Mouse (Mus musculus) limb, embryonic 13.5 days (tissue): ENCODE measurements around the gene Arhgap24. TPM values are rescaled to one million over a fixed set of nuclear protein-coding genes. Genes with fewer than 3 reads are reported as not detected.
A peak's percentile ranks its signal among the peaks of the same experiment; 100 is the strongest.

Experiments
- ATAC-seq: fragments of 200-750 bp; cut with Nextera tagmentation; 2 replicates; pipeline ENCODE4 v1.8.0; 2017; ENCODE audit warnings: low read depth, moderate number of reproducible peaks, moderate TSS enrichment; ENCODE audit not compliant: low FRiP score
- H3K27ac ChIP-seq: fragments of 300-500 bp; sonication (generic); 2 replicates; pipeline ENCODE4 v1.5.1; 2015; ENCODE audit warnings: inconsistent platforms, mild to moderate bottlenecking, moderate library complexity
- H3K27me3 ChIP-seq: fragments of 300-500 bp; sonication (generic); 2 replicates; pipeline ENCODE4 v1.6.1; 2015; ENCODE audit warnings: mild to moderate bottlenecking, inconsistent platforms
- H3K36me3 ChIP-seq: fragments of 300-500 bp; sonication (generic); 2 replicates; pipeline ENCODE4 v1.6.1; 2015; ENCODE audit warnings: inconsistent platforms, mild to moderate bottlenecking, moderate library complexity
- H3K4me1 ChIP-seq: fragments of 300-500 bp; sonication (generic); 2 replicates; pipeline ENCODE4 v1.6.1; 2015; ENCODE audit warnings: inconsistent platforms
- H3K4me2 ChIP-seq: fragments of 300-500 bp; sonication (generic); replicated peaks from 2 replicates; pipeline ENCODE4 v1.6.1; 2015; ENCODE audit warnings: inconsistent platforms, mild to moderate bottlenecking, moderate library complexity
- H3K4me3 ChIP-seq: fragments of 300-500 bp; sonication (generic); 2 replicates; pipeline ENCODE4 v1.5.1; 2015; ENCODE audit warnings: moderate library complexity, mild to moderate bottlenecking, inconsistent platforms
- H3K9ac ChIP-seq: fragments of 300-500 bp; sonication (generic); 2 replicates; pipeline ENCODE4 v1.6.1; 2015; ENCODE audit warnings: mild to moderate bottlenecking, inconsistent platforms
- H3K9me3 ChIP-seq: fragments of 300-500 bp; sonication (generic); 2 replicates; pipeline ENCODE4 v1.6.1; 2016; ENCODE audit warnings: inconsistent platforms
- WGBS: fragments of 180-500 bp; shearing (Covaris S2); methylation state at CpG from one replicate; pipeline ENCODE4 v1.1.7; 2015; 5-methylcytosine and 5-hydroxymethylcytosine counted together
- polyA plus RNA-seq: library from polyadenylated mRNA; unstranded; fragments of >200 nt; fragmentation: Nextera tagmentation; extraction: Ambion mirVana; gene quantifications from 2 replicates; pipeline ENCODE4 v1.2.1, GENCODE M21; 2015

The Arhgap24 gene
- polyA plus RNA-seq, 1 experiment from 2014 or later = 21.6 TPM

- H3K36me3 ChIP-seq = peaks cover 13% of the 10 kb centered on the region; the same call in 1 of the 2 replicates
- H3K9me3 ChIP-seq = no peaks in the 10 kb centered on the region
- 15% methylated on average over 11 of the region's 11 CpGs for WGBS
- H3K4me1 ChIP-seq = peaks cover 26% of the 10 kb centered on the region
- peak; percentile 67; the same call in 1 of the 2 replicates for ATAC-seq
- no peaks in the 10 kb centered on the region for H3K27me3 ChIP-seq
- H3K4me3 ChIP-seq = no peak overlapping the region
- H3K27ac ChIP-seq = peak overlapping the region; percentile 75
- H3K9ac ChIP-seq = no peak overlapping the region
- peak overlapping the region; percentile 42 for H3K4me2 ChIP-seq
Measured at GRCm38 (mm10) chr5:102550870-102551637, 69.9 kb downstream of the Arhgap24 start.

- 83% methylated on average over 1 of the region's 1 CpGs for WGBS
- H3K4me3 ChIP-seq = no peak overlapping the region
- no peaks in the 10 kb centered on the region for H3K9me3 ChIP-seq
- peaks cover 26% of the 10 kb centered on the region for H3K4me1 ChIP-seq
- H3K27me3 ChIP-seq = no peaks in the 10 kb centered on the region
- no peak overlapping the region for H3K27ac ChIP-seq
- peaks cover 13% of the 10 kb centered on the region; the same call in 1 of the 2 replicates for H3K36me3 ChIP-seq
- no peak for ATAC-seq
- H3K9ac ChIP-seq = no peak overlapping the region
- no peak overlapping the region for H3K4me2 ChIP-seq
Measured at GRCm38 (mm10) chr5:102552533-102552932, 71.3 kb downstream of the Arhgap24 start.

- Histone ChIP-seq H3K4me1 (peaks cover 9% of the 10 kb centered on the region), H3K36me3 (peaks cover 13% of the 10 kb centered on the region; the same call in 1 of the 2 replicates), H3K9ac (no peak overlapping the region), H3K27ac (no peak overlapping the region), H3K4me3 (no peak overlapping the region), H3K9me3 (no peaks in the 10 kb centered on the region), H3K4me2 (no peak overlapping the region), H3K27me3 (no peaks in the 10 kb centered on the region)
- 94% methylated on average over 4 of the region's 4 CpGs for WGBS
- ATAC-seq = no peak
Measured at GRCm38 (mm10) chr5:102555958-102556357, 74.8 kb downstream of the Arhgap24 start.

- WGBS = 81% methylated on average over 6 of the region's 6 CpGs
- Histone ChIP-seq H3K36me3 (no peaks in the 10 kb centered on the region), H3K9ac (no peak overlapping the region), H3K9me3 (no peaks in the 10 kb centered on the region), H3K27ac (no peak overlapping the region), H3K27me3 (no peaks in the 10 kb centered on the region), H3K4me3 (no peak overlapping the region), H3K4me2 (no peak overlapping the region), H3K4me1 (no peaks in the 10 kb centered on the region)
- ATAC-seq = no peak
Measured at GRCm38 (mm10) chr5:102560270-102560669, 79.1 kb downstream of the Arhgap24 start.

GRCm38 (mm10) chr5:102563971-102564370 is 82.8 kb downstream of the Arhgap24 start:
- H3K4me1 ChIP-seq = peaks cover 2% of the 10 kb centered on the region; the same call in 1 of the 2 replicates
- H3K27ac ChIP-seq = no peak overlapping the region
- H3K36me3 ChIP-seq = no peaks in the 10 kb centered on the region
- no peak for ATAC-seq
- no peak overlapping the region for H3K4me2 ChIP-seq
- H3K4me3 ChIP-seq = no peak overlapping the region
- 66% methylated on average over 4 of the region's 4 CpGs for WGBS
- H3K27me3 ChIP-seq = no peaks in the 10 kb centered on the region
- no peaks in the 10 kb centered on the region for H3K9me3 ChIP-seq
- H3K9ac ChIP-seq = no peak overlapping the region

GRCm38 (mm10) chr5:102568764-102569163 is 87.6 kb downstream of the Arhgap24 start:
- H3K9me3 ChIP-seq = no peaks in the 10 kb centered on the region
- no peak overlapping the region for H3K9ac ChIP-seq
- H3K36me3 ChIP-seq = no peaks in the 10 kb centered on the region
- no peak overlapping the region for H3K4me2 ChIP-seq
- 82% methylated on average over 5 of the region's 5 CpGs for WGBS
- H3K27ac ChIP-seq = no peak overlapping the region
- H3K4me3 ChIP-seq = no peak overlapping the region
- no peak for ATAC-seq
- H3K27me3 ChIP-seq = no peaks in the 10 kb centered on the region
- peaks cover 15% of the 10 kb centered on the region for H3K4me1 ChIP-seq

- Histone ChIP-seq H3K9ac (no peak overlapping the region), H3K4me1 (peaks cover 15% of the 10 kb centered on the region), H3K4me3 (no peak overlapping the region), H3K27ac (no peak overlapping the region), H3K9me3 (peaks cover 8% of the 10 kb centered on the region), H3K4me2 (no peak overlapping the region), H3K27me3 (no peaks in the 10 kb centered on the region), H3K36me3 (no peaks in the 10 kb centered on the region)
- no peak for ATAC-seq
- 72% methylated on average over 2 of the region's 2 CpGs for WGBS
Measured at GRCm38 (mm10) chr5:102571445-102571844, 90.3 kb downstream of the Arhgap24 start.

GRCm38 (mm10) chr5:102576750-102577149 is 95.6 kb downstream of the Arhgap24 start:
- no peak overlapping the region for H3K9ac ChIP-seq
- no peaks in the 10 kb centered on the region for H3K27me3 ChIP-seq
- H3K36me3 ChIP-seq = no peaks in the 10 kb centered on the region
- H3K4me2 ChIP-seq = no peak overlapping the region
- ATAC-seq = no peak
- H3K4me1 ChIP-seq = peaks cover 11% of the 10 kb centered on the region; the same call in 1 of the 2 replicates
- peaks cover 8% of the 10 kb centered on the region for H3K9me3 ChIP-seq
- 88% methylated on average over 3 of the region's 3 CpGs for WGBS
- H3K4me3 ChIP-seq = no peak overlapping the region
- no peak overlapping the region for H3K27ac ChIP-seq

GRCm38 (mm10) chr5:102577729-102578128 is 96.5 kb downstream of the Arhgap24 start:
- Histone ChIP-seq H3K36me3 (no peaks in the 10 kb centered on the region), H3K4me2 (no peak overlapping the region), H3K27me3 (no peaks in the 10 kb centered on the region), H3K4me3 (no peak overlapping the region), H3K4me1 (0 out of 2 replicates have a peak, but pooled peaks cover 9% of the 10 kb centered on the region), H3K9ac (no peak overlapping the region), H3K27ac (no peak overlapping the region), H3K9me3 (peaks cover 8% of the 10 kb centered on the region)
- no peak; the same call in 1 of the 2 replicates for ATAC-seq
- WGBS = 51% methylated on average over 3 of the region's 3 CpGs

GRCm38 (mm10) chr5:102578431-102578830 is 97.2 kb downstream of the Arhgap24 start:
- ATAC-seq = no peak
- Histone ChIP-seq H3K9me3 (peaks cover 8% of the 10 kb centered on the region), H3K27ac (0 out of 2 replicates have a peak overlapping the region, but pooled peaks have one; percentile 16), H3K36me3 (no peaks in the 10 kb centered on the region), H3K4me2 (no peak overlapping the region), H3K27me3 (no peaks in the 10 kb centered on the region), H3K9ac (no peak overlapping the region), H3K4me1 (0 out of 2 replicates have a peak, but pooled peaks cover 9% of the 10 kb centered on the region), H3K4me3 (no peak overlapping the region)
- WGBS = 70% methylated on average over 8 of the region's 8 CpGs

- Histone ChIP-seq H3K4me3 (no peak overlapping the region), H3K9ac (no peak overlapping the region), H3K4me1 (0 out of 2 replicates have a peak, but pooled peaks cover 8% of the 10 kb centered on the region), H3K9me3 (peaks cover 6% of the 10 kb centered on the region), H3K4me2 (no peak overlapping the region), H3K27ac (no peak overlapping the region), H3K27me3 (no peaks in the 10 kb centered on the region), H3K36me3 (no peaks in the 10 kb centered on the region)
- no peak for ATAC-seq
- WGBS = 74% methylated on average over 6 of the region's 6 CpGs
Measured at GRCm38 (mm10) chr5:102582864-102583410, 101.7 kb downstream of the Arhgap24 start.

- Histone ChIP-seq H3K4me1 (0 out of 2 replicates have a peak, but pooled peaks cover 4% of the 10 kb centered on the region), H3K9ac (no peak overlapping the region), H3K9me3 (peaks cover 2% of the 10 kb centered on the region), H3K27ac (no peak overlapping the region), H3K27me3 (no peaks in the 10 kb centered on the region), H3K4me2 (no peak overlapping the region), H3K36me3 (no peaks in the 10 kb centered on the region), H3K4me3 (no peak overlapping the region)
- WGBS = 44% methylated on average over 1 of the region's 1 CpGs
- no peak for ATAC-seq
Measured at GRCm38 (mm10) chr5:102591422-102591821, 110.2 kb downstream of the Arhgap24 start.
